Mouse (Mus musculus) myocyte (in vitro differentiated cells): ENCODE results near the gene Cdh5.

Experiments
- MAX ChIP-seq: IDR thresholded peaks from one replicate; pipeline ENCODE4 v1.6.1; 2011; ENCODE audit warnings: low read depth, mild to moderate bottlenecking, control low read depth
- MYOD1 ChIP-seq, 3 experiments: IDR thresholded peaks; one replicate each; pipeline ENCODE4 v1.6.1; 2011; ENCODE audit warnings: control low read depth in 2 of 3, low read depth in 2 of 3, mild to moderate bottlenecking in 2 of 3, moderate library complexity in 1 of 3; ENCODE audit not compliant: insufficient read length in 2 of 3, control insufficient read depth in 1 of 3
- MYOG ChIP-seq, 3 experiments: IDR thresholded peaks; one replicate each; pipeline ENCODE4 v1.6.1; 2011; ENCODE audit warnings: control low read depth in 2 of 3, low read depth in 2 of 3, mild to moderate bottlenecking in 2 of 3; ENCODE audit not compliant: insufficient read length in 2 of 3, control insufficient read depth in 1 of 3, insufficient read depth in 1 of 3
- POLR2A ChIP-seq: IDR thresholded peaks from one replicate; pipeline ENCODE4 v1.6.1; 2011; ENCODE audit warnings: low read depth, mild to moderate bottlenecking, control low read depth, moderate library complexity; ENCODE audit not compliant: insufficient read length
- USF1 ChIP-seq: IDR thresholded peaks from one replicate; pipeline ENCODE4 v1.6.1; 2011; ENCODE audit warnings: low read depth, mild to moderate bottlenecking, control low read depth, moderate library complexity

- TF ChIP-seq MYOG (IDR thresholded peaks at IDR 0.05; ENCODE audit: control insufficient read depth in 1 of 3, insufficient read depth in 1 of 3, insufficient read length in 2 of 3, low read depth in 2 of 3) (no peak), MYOD1 (IDR thresholded peaks at IDR 0.05; ENCODE audit: control insufficient read depth in 1 of 3, insufficient read length in 2 of 3, low read depth in 2 of 3) (no peak), MAX (no peak), POLR2A (no peak), USF1 (no peak)
These were observed 5.7 kb downstream of the Cdh5 start for GRCm38 (mm10) chr8:104107111-104107510.
